Mouse (Mus musculus) kidney, postnatal 0 days (tissue): Measurements from ENCODE around the gene Tepsin. TPM values are rescaled to one million over a fixed set of nuclear protein-coding genes. Genes with fewer than 3 reads are reported as not detected.

Experiments
- ATAC-seq: fragments of 200-750 bp; cut with Nextera tagmentation; replicated peaks from 2 replicates; pipeline ENCODE4 v1.8.0; 2017; ENCODE audit warnings: low read depth, moderate number of reproducible peaks, moderate TSS enrichment, moderate library complexity; ENCODE audit not compliant: low FRiP score
- DNase-seq: peaks from one replicate; pipeline ENCODE4 v3.0.0-alpha.2; 2016; ENCODE audit warnings: low spot score
- H3K27ac ChIP-seq: fragments of 300-500 bp; sonication (generic); 2 replicates; pipeline ENCODE4 v1.5.1; 2014; ENCODE audit warnings: mild to moderate bottlenecking
- H3K27me3 ChIP-seq: fragments of 300-500 bp; sonication (generic); 2 replicates; pipeline ENCODE4 v1.6.1; 2014; ENCODE audit warnings: low read length, mixed read lengths; ENCODE audit not compliant: insufficient read depth
- H3K36me3 ChIP-seq: fragments of 300-500 bp; sonication (generic); 2 replicates; pipeline ENCODE4 v1.6.1; 2014; ENCODE audit warnings: low read length, mixed read lengths; ENCODE audit not compliant: insufficient read depth
- H3K4me1 ChIP-seq: fragments of 300-500 bp; sonication (generic); replicated peaks from 2 replicates; pipeline ENCODE4 v1.6.1; 2014; ENCODE audit warnings: antibody characterized with exemption, low read length, mixed read lengths; ENCODE audit not compliant: insufficient read depth
- H3K4me2 ChIP-seq: fragments of 300-500 bp; sonication (generic); 2 replicates; pipeline ENCODE4 v1.6.1; 2014; ENCODE audit warnings: mild to moderate bottlenecking, low read length, moderate library complexity, mixed read lengths
- H3K4me3 ChIP-seq: fragments of 300-500 bp; sonication (generic); replicated peaks from 2 replicates; pipeline ENCODE4 v1.5.1; 2014; ENCODE audit warnings: low read depth, low read length
- H3K9ac ChIP-seq: fragments of 300-500 bp; sonication (generic); 2 replicates; pipeline ENCODE4 v1.6.1; 2014; ENCODE audit warnings: low read depth, low read length
- H3K9me3 ChIP-seq: fragments of 300-500 bp; sonication (generic); replicated peaks from 2 replicates; pipeline ENCODE4 v1.6.1; 2016; ENCODE audit warnings: low read length, inconsistent platforms, mixed read lengths
- CTCF ChIP-seq: IDR thresholded peaks from 2 replicates; pipeline ENCODE4 v1.5.1; 2016; ENCODE audit warnings: antibody characterized with exemption, low read depth, mild to moderate bottlenecking, moderate library complexity
- WGBS: fragments of 180-500 bp; shearing (Covaris S2); extraction: QIAGEN DNeasy Blood & Tissue Kit; methylation state at CpG from one replicate; pipeline ENCODE4 v1.1.7; 2014; 5-methylcytosine and 5-hydroxymethylcytosine counted together
- polyA plus RNA-seq: library from polyadenylated mRNA; unstranded; fragments of >200 nt; fragmentation: Nextera tagmentation; extraction: Ambion mirVana; gene quantifications from 2 replicates; pipeline ENCODE4 v1.2.1, GENCODE M21; 2015

The Tepsin gene
- polyA plus RNA-seq, 1 experiment from 2014 or later, result 10.8 TPM

GRCm38 (mm10) chr11:120085891-120086627 is 12.5 kb downstream of the Tepsin start:
- Histone ChIP-seq H3K27me3 (no peaks in the 10 kb centered on the region), H3K27ac (no peak overlapping the region), H3K4me1 (0 out of 2 replicates have a peak, but pooled peaks cover 7% of the 10 kb centered on the region), H3K4me2 (peak overlapping the region; percentile 71), H3K36me3 (peaks cover 16% of the 10 kb centered on the region; the same call in 1 of the 2 replicates), H3K9me3 (no peaks in the 10 kb centered on the region), H3K9ac (peak overlapping the region; percentile 70), H3K4me3 (peak overlapping the region; percentile 70)
- ATAC-seq, result peak; percentile 41
- 1% methylated on average over 25 of the region's 25 CpGs for WGBS
- no peak for TF ChIP-seq CTCF
- peak; percentile 40 for DNase-seq

- no peak for TF ChIP-seq CTCF
- DNase-seq, result peak; percentile 74
- Histone ChIP-seq H3K4me2 (no peak overlapping the region), H3K4me3 (no peak overlapping the region), H3K27me3 (no peaks in the 10 kb centered on the region), H3K4me1 (no peaks in the 10 kb centered on the region), H3K27ac (no peak overlapping the region), H3K9me3 (no peaks in the 10 kb centered on the region), H3K9ac (no peak overlapping the region), H3K36me3 (peaks cover 29% of the 10 kb centered on the region; the same call in 1 of the 2 replicates)
- WGBS, result 75% methylated on average over 6 of the region's 6 CpGs
- ATAC-seq, result no peak
Measured at GRCm38 (mm10) chr11:120080282-120080681, 18.2 kb downstream of the Tepsin start.

GRCm38 (mm10) chr11:120076191-120076590 is 22.3 kb downstream of the Tepsin start:
- no peaks in the 10 kb centered on the region for H3K9me3 ChIP-seq
- H3K4me3 ChIP-seq, result no peak overlapping the region
- DNase-seq (no peak), ATAC-seq (no peak)
- 0 out of 2 replicates have a peak overlapping the region, but pooled peaks have one; percentile 24 for H3K9ac ChIP-seq
- H3K4me1 ChIP-seq, result no peaks in the 10 kb centered on the region
- 61% methylated on average over 3 of the region's 3 CpGs for WGBS
- no peak overlapping the region for H3K4me2 ChIP-seq
- H3K27me3 ChIP-seq, result no peaks in the 10 kb centered on the region
- no peak overlapping the region for H3K27ac ChIP-seq
- peaks cover 36% of the 10 kb centered on the region for H3K36me3 ChIP-seq
- TF ChIP-seq CTCF, result no peak

GRCm38 (mm10) chr11:120072986-120073647 is 25.4 kb downstream of the Tepsin start:
- 80% methylated on average over 9 of the region's 9 CpGs for WGBS
- no peaks in the 10 kb centered on the region for H3K4me1 ChIP-seq
- H3K36me3 ChIP-seq, result peaks cover 39% of the 10 kb centered on the region
- H3K4me2 ChIP-seq, result no peak overlapping the region
- no peak overlapping the region for H3K9ac ChIP-seq
- no peak overlapping the region for H3K4me3 ChIP-seq
- no peaks in the 10 kb centered on the region for H3K27me3 ChIP-seq
- TF ChIP-seq CTCF, result peak; percentile 64
- no peak for ATAC-seq
- H3K27ac ChIP-seq, result no peak overlapping the region
- no peaks in the 10 kb centered on the region for H3K9me3 ChIP-seq
- no peak for DNase-seq

- DNase-seq (no peak), ATAC-seq (no peak)
- Histone ChIP-seq H3K36me3 (peaks cover 41% of the 10 kb centered on the region), H3K4me1 (no peaks in the 10 kb centered on the region), H3K9ac (no peak overlapping the region), H3K27ac (no peak overlapping the region), H3K4me3 (no peak overlapping the region), H3K9me3 (no peaks in the 10 kb centered on the region), H3K27me3 (no peaks in the 10 kb centered on the region), H3K4me2 (no peak overlapping the region)
- no peak for TF ChIP-seq CTCF
- 81% methylated on average over 7 of the region's 7 CpGs for WGBS
Measured at GRCm38 (mm10) chr11:120071731-120072320, 26.7 kb downstream of the Tepsin start.

- Histone ChIP-seq H3K27me3 (no peaks in the 10 kb centered on the region), H3K27ac (no peak overlapping the region)
- 55% methylated on average over 12 of the region's 12 CpGs for WGBS
Measured at GRCm38 (mm10) chr11:120071065-120071464, 27.5 kb downstream of the Tepsin start.

More at GRCm38 (mm10) chr11:120071065-120071464, 27.5 kb downstream of the Tepsin start:
- Histone ChIP-seq H3K4me3 (no peak overlapping the region), H3K36me3 (peaks cover 40% of the 10 kb centered on the region), H3K9ac (no peak overlapping the region), H3K4me2 (no peak overlapping the region), H3K9me3 (no peaks in the 10 kb centered on the region), H3K4me1 (no peaks in the 10 kb centered on the region)
- DNase-seq (no peak), ATAC-seq (no peak)
- TF ChIP-seq CTCF, result no peak
